Mouse (Mus musculus): ENCODE results near the gene Hspe1.

DNA sequence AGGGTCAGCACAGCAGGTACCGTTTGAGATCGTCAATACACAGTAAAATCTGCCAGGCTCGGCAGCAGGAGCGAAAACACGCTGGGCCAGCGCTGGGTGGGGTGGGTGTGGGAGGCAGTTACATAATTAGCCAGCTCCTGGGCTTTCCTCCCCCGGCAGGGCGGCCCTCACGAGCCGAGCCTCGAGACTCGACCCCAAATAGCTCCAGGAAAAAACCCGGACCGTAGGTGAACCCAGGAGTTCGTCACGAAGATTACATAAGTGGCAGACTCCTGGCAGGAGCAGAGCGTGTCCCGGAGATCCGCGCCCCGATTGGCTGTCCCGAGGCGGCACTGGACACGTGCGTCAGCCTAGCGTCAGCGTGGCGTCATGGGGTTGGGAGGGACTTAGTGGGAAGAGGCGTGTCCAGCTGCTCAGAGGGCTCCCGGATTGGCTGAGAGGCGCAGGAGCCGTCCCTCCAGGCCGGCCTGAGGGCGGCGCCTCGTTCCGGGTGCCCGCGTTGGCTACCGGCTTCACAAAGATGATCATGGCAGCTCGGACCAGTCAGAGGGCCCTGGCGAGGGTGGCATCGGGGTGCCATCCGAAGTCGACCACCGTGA lies 35.5 kb upstream of the Hspe1 start, which contains the start of gene Coq10b:
- TF ChIP-seq CTCF (conservative IDR thresholded peaks at IDR 0.05; ENCODE audit: insufficient read depth, insufficient read length, low read depth, low read length): 0 out of 2 replicates have a peak, but pooled peaks have one; percentile 10
- peak; percentile 39 for TF ChIP-seq POLR2A (IDR thresholded peaks at IDR 0.05; ENCODE audit: low read depth, low read length)

Data from kidney, adult 2 months (tissue).